8 mouse cellular contexts compared by ENCODE assay signal in genomic region chr5:125203099-125203498, GRCm38 (mm10). TPM values are rescaled to one million over a fixed set of nuclear protein-coding genes. Genes with fewer than 3 reads are reported as not detected.
DNase-seq lines count a peak whose midpoint lies in the region; ATAC-seq lines count a peak whose summit lies in the region.

No protein-coding gene starts in this region.

- ATAC-seq in cerebellum, adult (ENCODE audit: insufficient number of reproducible peaks, low FRiP score, low TSS enrichment), result peak; percentile 58; the same call in 1 of the 2 replicates
- peak; percentile 78 for ATAC-seq in frontal cortex, adult (ENCODE audit: low TSS enrichment)
- peak; percentile 89 to 91 for ATAC-seq in hematopoietic stem cell, adult 5-6 weeks (replicated peaks in 1 of 2; ENCODE audit: insufficient read depth in 1 of 2, low FRiP score in 2 of 2, low TSS enrichment in 1 of 2, low read depth in 1 of 2, poor library complexity in 2 of 2, severe bottlenecking in 2 of 2)

- no peak for DNase-seq in cerebellum, adult 9-10 months
- DNase-seq in adrenal gland, postnatal 25 days, result peak; percentile 86
- peak; percentile 60 to 72 for DNase-seq in left cerebral cortex, postnatal 25 days (ENCODE audit: low spot score in 2 of 2)
- DNase-seq in right cerebral cortex, adult 18-20 months, result peak; percentile 82
- no peak for DNase-seq in urinary bladder, adult 2 months (ENCODE audit: low spot score)

- intact Hi-C loops in left cerebral cortex, postnatal 25 days (cut with DNase I), result no loop called here

RNA-seq across cellular contexts. Expression of gene Ncor2, which starts 24.1 kb away (rescaled TPM):
- total RNA-seq in adrenal gland, postnatal 25 days (2021), result 316 and 358 TPM in 2 replicates
- total RNA-seq in hematopoietic stem cell, adult 5-6 weeks (2017), result 10.7 and 13.4 TPM in 2 replicates
- 100 to 1,000 TPM; 183 to 200 TPM for total RNA-seq in left cerebral cortex, postnatal 25 days (2021)
- polyA plus RNA-seq in urinary bladder, adult 2 months (2012; rRNA removed), result 24.5 and 61.9 TPM in 2 replicates

Comparison
In these comparisons a context has a peak if more than half of its experiments do, and no peak if none do; other contexts are left out.
1. DNase-seq: peak in adrenal gland, postnatal 25 days (single experiment), left cerebral cortex, postnatal 25 days (2 of 2) and right cerebral cortex, adult 18-20 months (single experiment); none in cerebellum, adult 9-10 months (single experiment) and urinary bladder, adult 2 months (single experiment).
2. RNA of gene Ncor2, which starts 24.1 kb away (total RNA-seq): 316 to 358 TPM in adrenal gland, postnatal 25 days and 183 to 200 TPM in left cerebral cortex, postnatal 25 days; 10.7 to 13.4 TPM in hematopoietic stem cell, adult 5-6 weeks; every median in the first group is over 10 times any median in the second.
3. Peak in every context shown above with its lines, with median percentiles within 50 percentile points of each other: ATAC-seq.